19 mouse cellular contexts compared by ENCODE assay signal in genomic region chr1:97599101-97599500, GRCm38 (mm10).
DNase-seq lines count a peak whose midpoint lies in the region; ATAC-seq and TF ChIP-seq lines count a peak whose summit lies in the region.
"Had no signal": no experiment of that assay in that cellular context is flagged by ENCODE, and none has a peak within 500 bp of the region (broad histone marks: within the 10 kb centered on the region; RNA-seq: fewer than 3 reads in every experiment).

No protein-coding gene starts in this region.

- 34% methylated on average over 3 of the region's 3 CpGs for WGBS in kidney, postnatal 0 days
- WGBS in liver, adult 2 months = 9% methylated on average over 3 of the region's 3 CpGs
- 88% methylated on average over 3 of the region's 3 CpGs for WGBS in liver, embryonic 11.5 days

- no peak overlapping the region for H3K4me2 ChIP-seq in kidney, postnatal 0 days (ENCODE audit: low read length)
- H3K4me2 ChIP-seq in liver, embryonic 11.5 days = no peak overlapping the region
- H3K4me2 ChIP-seq: hindbrain, embryonic 13.5 days had no signal

- no peak for TF ChIP-seq POLR2A in liver, adult 2 months (IDR thresholded peaks at IDR 0.05; ENCODE audit: extremely low read depth, insufficient read depth, low read length)

- H3K36me3 ChIP-seq in kidney, postnatal 0 days (ENCODE audit: insufficient read depth, low read length) = no peaks in the 10 kb centered on the region
- no peaks in the 10 kb centered on the region for H3K36me3 ChIP-seq in liver, adult 2 months (ENCODE audit: control insufficient read depth, insufficient read depth, low read length)
- H3K36me3 ChIP-seq in liver, embryonic 11.5 days (ENCODE audit: control insufficient read depth, insufficient read depth, low read length) = no peaks in the 10 kb centered on the region
- H3K36me3 ChIP-seq: embryonic facial prominence, embryonic 10.5 days; forebrain, embryonic 10.5 days; heart, embryonic 10.5 days; hindbrain, embryonic 13.5 days had no signal

- no peak overlapping the region for H3K27ac ChIP-seq in kidney, postnatal 0 days
- H3K27ac ChIP-seq in liver, adult 2 months (replicated peaks; ENCODE audit: insufficient read depth, low read depth, low read length) = no peak overlapping the region
- no peak overlapping the region for H3K27ac ChIP-seq in liver, embryonic 11.5 days (ENCODE audit: low read depth, low read length)
- H3K27ac ChIP-seq: embryonic facial prominence, embryonic 10.5 days; forebrain, embryonic 10.5 days; heart, embryonic 10.5 days; hindbrain, embryonic 13.5 days; hindbrain, postnatal 0 days had no signal

- no peak for TF ChIP-seq CTCF in kidney, postnatal 0 days (IDR thresholded peaks at IDR 0.05; ENCODE audit: low read depth)
- no peak for TF ChIP-seq CTCF in liver, adult 2 months (IDR thresholded peaks at IDR 0.05; ENCODE audit: low read depth, low read length)

- no peak for ATAC-seq in kidney, postnatal 0 days (replicated peaks; ENCODE audit: low FRiP score, low read depth)
- ATAC-seq in liver, embryonic 11.5 days (replicated peaks; ENCODE audit: low FRiP score) = no peak
- ATAC-seq: forebrain, embryonic 14.5 days; hindbrain, postnatal 0 days had no signal

- H3K27me3 ChIP-seq in kidney, postnatal 0 days (ENCODE audit: insufficient read depth, low read length) = no peaks in the 10 kb centered on the region
- no peaks in the 10 kb centered on the region for H3K27me3 ChIP-seq in liver, adult 2 months (ENCODE audit: control insufficient read depth, insufficient read depth, low read length)
- no peaks in the 10 kb centered on the region for H3K27me3 ChIP-seq in liver, embryonic 11.5 days (replicated peaks; ENCODE audit: control insufficient read depth, insufficient read depth, low read length)
- H3K27me3 ChIP-seq: hindbrain, embryonic 13.5 days had no signal

- no peak overlapping the region for H3K9ac ChIP-seq in kidney, postnatal 0 days (ENCODE audit: low read depth, low read length)
- no peak overlapping the region for H3K9ac ChIP-seq in liver, adult 2 months (ENCODE audit: low read depth, low read length)
- no peak overlapping the region for H3K9ac ChIP-seq in liver, embryonic 11.5 days (ENCODE audit: low read depth, low read length)
- H3K9ac ChIP-seq: hindbrain, embryonic 13.5 days had no signal

- H3K4me3 ChIP-seq in kidney, postnatal 0 days (replicated peaks; ENCODE audit: low read depth, low read length) = no peak overlapping the region
- H3K4me3 ChIP-seq in liver, adult 2 months (ENCODE audit: insufficient read depth, low read depth, low read length) = no peak overlapping the region
- H3K4me3 ChIP-seq in liver, embryonic 11.5 days (ENCODE audit: low read depth, low read length) = no peak overlapping the region
- H3K4me3 ChIP-seq: embryonic facial prominence, embryonic 10.5 days; forebrain, embryonic 10.5 days; heart, embryonic 10.5 days; hindbrain, embryonic 13.5 days had no signal

- no peaks in the 10 kb centered on the region for H3K9me3 ChIP-seq in kidney, postnatal 0 days (replicated peaks; ENCODE audit: low read length)
- H3K9me3 ChIP-seq in liver, embryonic 11.5 days (ENCODE audit: control insufficient read depth, low read length) = no peaks in the 10 kb centered on the region
- H3K9me3 ChIP-seq: embryonic facial prominence, embryonic 10.5 days; forebrain, embryonic 10.5 days; heart, embryonic 10.5 days; hindbrain, embryonic 13.5 days had no signal

- DNase-seq in adrenal gland, postnatal 36 days = peak; percentile 4 to 19
- no peak for DNase-seq in adrenal gland, adult 18-20 months (ENCODE audit: low spot score in 2 of 2)
- DNase-seq in kidney, postnatal 0 days (ENCODE audit: low spot score) = peak; percentile 4
- DNase-seq in kidney, adult 18-20 months = no peak
- DNase-seq in liver, adult 2 months (ENCODE audit: extremely low read depth, low read depth, low spot score) = peak; percentile 90
- DNase-seq in liver, embryonic 11.5 days (ENCODE audit: low spot score) = no peak
- peak; percentile 4 for DNase-seq in fat pad, adult 2 months (ENCODE audit: extremely low read depth, low read depth, low spot score)
- no peak for DNase-seq in layer of hippocampus, adult 9-11 months
- DNase-seq: cerebellum, adult 2 months; cerebellum, postnatal 10 days; gastrocnemius, postnatal 36 days; heart, adult 18-20 months; heart, postnatal 10 days had no signal

- no peaks in the 10 kb centered on the region for H3K4me1 ChIP-seq in kidney, postnatal 0 days (replicated peaks; ENCODE audit: insufficient read depth, low read length)
- peaks cover 5% of the 10 kb centered on the region; the same call in 1 of the 2 replicates for H3K4me1 ChIP-seq in liver, adult 2 months (ENCODE audit: control insufficient read depth, insufficient read depth, low read length)
- no peaks in the 10 kb centered on the region for H3K4me1 ChIP-seq in liver, embryonic 11.5 days (replicated peaks; ENCODE audit: control insufficient read depth, insufficient read depth, low read length)
- H3K4me1 ChIP-seq: embryonic facial prominence, embryonic 10.5 days; forebrain, embryonic 10.5 days; heart, embryonic 10.5 days; hindbrain, embryonic 13.5 days had no signal

- no peaks in the 10 kb centered on the region for H3K79me2 ChIP-seq in liver, adult 2 months (ENCODE audit: control insufficient read depth, insufficient read depth, low read length)

Comparison
In these comparisons a context has a peak if more than half of its experiments do, and no peak if none do; other contexts are left out.
1. DNase-seq: peak in adrenal gland, postnatal 36 days (2 of 2), kidney, postnatal 0 days (single experiment), liver, adult 2 months (single experiment) and fat pad, adult 2 months (single experiment); none in adrenal gland, adult 18-20 months (0 of 2), kidney, adult 18-20 months (single experiment), liver, embryonic 11.5 days (single experiment) and layer of hippocampus, adult 9-11 months (single experiment).